Mouse (Mus musculus): ENCODE data around the gene Fam183b.

- TF ChIP-seq POLR2A (IDR thresholded peaks at IDR 0.05; ENCODE audit: insufficient read depth, low read depth, low read length) (no peak), CTCF (IDR thresholded peaks at IDR 0.05; ENCODE audit: insufficient read depth, low read depth, low read length) (no peak)
Observed at GRCm38 (mm10) chr11:58795856-58796255, 5.9 kb downstream of the Fam183b start.

Data from olfactory bulb, adult 2 months (tissue).